Mouse (Mus musculus): ENCODE results near the gene Ccdc93. TPM values are rescaled to one million over a fixed set of nuclear protein-coding genes. Genes with fewer than 3 reads are reported as not detected.

The Ccdc93 gene
- polyA plus RNA-seq, 1 experiment: 16.0 TPM

GRCm38 (mm10) chr1:121490241-121490640 lies 59.4 kb downstream of the Ccdc93 start:
- TF ChIP-seq POLR2A (IDR thresholded peaks at IDR 0.05; ENCODE audit: extremely low read depth, insufficient read depth, low read length) (no peak), CTCF (IDR thresholded peaks at IDR 0.05; ENCODE audit: extremely low read depth, insufficient read depth, low read length) (peak; percentile 61)
- H3K4me1 ChIP-seq (ENCODE audit: control insufficient read depth, insufficient read depth, low read length): no peaks in the 10 kb centered on the region
- H3K27ac ChIP-seq (ENCODE audit: insufficient read depth, low read length): no peak overlapping the region
- no peak overlapping the region for H3K4me3 ChIP-seq (ENCODE audit: insufficient read depth, low read length)

GRCm38 (mm10) chr1:121497093-121497492 lies 66.2 kb downstream of the Ccdc93 start:
- H3K4me3 ChIP-seq (ENCODE audit: insufficient read depth, low read length): no peak overlapping the region
- H3K4me1 ChIP-seq (ENCODE audit: control insufficient read depth, insufficient read depth, low read length): no peaks in the 10 kb centered on the region
- no peak overlapping the region for H3K27ac ChIP-seq (ENCODE audit: insufficient read depth, low read length)
- TF ChIP-seq POLR2A (IDR thresholded peaks at IDR 0.05; ENCODE audit: extremely low read depth, insufficient read depth, low read length) (no peak), CTCF (IDR thresholded peaks at IDR 0.05; ENCODE audit: extremely low read depth, insufficient read depth, low read length) (no peak)

- no peak overlapping the region for H3K4me3 ChIP-seq (ENCODE audit: insufficient read depth, low read length)
- TF ChIP-seq CTCF (IDR thresholded peaks at IDR 0.05; ENCODE audit: extremely low read depth, insufficient read depth, low read length): no peak
- no peak for TF ChIP-seq POLR2A (IDR thresholded peaks at IDR 0.05; ENCODE audit: extremely low read depth, insufficient read depth, low read length)
- no peak overlapping the region for H3K27ac ChIP-seq (ENCODE audit: insufficient read depth, low read length)
- H3K4me1 ChIP-seq (ENCODE audit: control insufficient read depth, insufficient read depth, low read length): no peaks in the 10 kb centered on the region
Measured at GRCm38 (mm10) chr1:121508729-121509128, 77.9 kb downstream of the Ccdc93 start.

- TF ChIP-seq CTCF (IDR thresholded peaks at IDR 0.05; ENCODE audit: extremely low read depth, insufficient read depth, low read length) (no peak), POLR2A (IDR thresholded peaks at IDR 0.05; ENCODE audit: extremely low read depth, insufficient read depth, low read length) (no peak)
- Histone ChIP-seq H3K27ac (ENCODE audit: insufficient read depth, low read length) (no peak overlapping the region), H3K4me1 (ENCODE audit: control insufficient read depth, insufficient read depth, low read length) (no peaks in the 10 kb centered on the region), H3K4me3 (ENCODE audit: insufficient read depth, low read length) (no peak overlapping the region)
Measured at GRCm38 (mm10) chr1:121510420-121511140, 79.7 kb downstream of the Ccdc93 start.

- Histone ChIP-seq H3K4me3 (ENCODE audit: insufficient read depth, low read length) (no peak overlapping the region), H3K4me1 (ENCODE audit: control insufficient read depth, insufficient read depth, low read length) (no peaks in the 10 kb centered on the region), H3K27ac (ENCODE audit: insufficient read depth, low read length) (no peak overlapping the region)
- TF ChIP-seq CTCF (IDR thresholded peaks at IDR 0.05; ENCODE audit: extremely low read depth, insufficient read depth, low read length) (no peak), POLR2A (IDR thresholded peaks at IDR 0.05; ENCODE audit: extremely low read depth, insufficient read depth, low read length) (no peak)
Measured at GRCm38 (mm10) chr1:121511186-121511585, 80.3 kb downstream of the Ccdc93 start.

GRCm38 (mm10) chr1:121511966-121512365 lies 81.1 kb downstream of the Ccdc93 start:
- Histone ChIP-seq H3K4me3 (ENCODE audit: insufficient read depth, low read length) (no peak overlapping the region), H3K27ac (ENCODE audit: insufficient read depth, low read length) (no peak overlapping the region), H3K4me1 (ENCODE audit: control insufficient read depth, insufficient read depth, low read length) (no peaks in the 10 kb centered on the region)
- TF ChIP-seq POLR2A (IDR thresholded peaks at IDR 0.05; ENCODE audit: extremely low read depth, insufficient read depth, low read length): no peak
- TF ChIP-seq CTCF (IDR thresholded peaks at IDR 0.05; ENCODE audit: extremely low read depth, insufficient read depth, low read length): no peak

GRCm38 (mm10) chr1:121518609-121519008 lies 87.8 kb downstream of the Ccdc93 start:
- no peak for TF ChIP-seq POLR2A (IDR thresholded peaks at IDR 0.05; ENCODE audit: extremely low read depth, insufficient read depth, low read length)
- no peak for TF ChIP-seq CTCF (IDR thresholded peaks at IDR 0.05; ENCODE audit: extremely low read depth, insufficient read depth, low read length)
- Histone ChIP-seq H3K4me1 (ENCODE audit: control insufficient read depth, insufficient read depth, low read length) (no peaks in the 10 kb centered on the region), H3K4me3 (ENCODE audit: insufficient read depth, low read length) (no peak overlapping the region), H3K27ac (ENCODE audit: insufficient read depth, low read length) (no peak overlapping the region)

GRCm38 (mm10) chr1:121527061-121527460 lies 96.2 kb downstream of the Ccdc93 start:
- TF ChIP-seq CTCF (IDR thresholded peaks at IDR 0.05; ENCODE audit: extremely low read depth, insufficient read depth, low read length) (no peak), POLR2A (IDR thresholded peaks at IDR 0.05; ENCODE audit: extremely low read depth, insufficient read depth, low read length) (no peak)
- Histone ChIP-seq H3K4me1 (ENCODE audit: control insufficient read depth, insufficient read depth, low read length) (peaks cover 1% of the 10 kb centered on the region; the same call in 1 of the 2 replicates), H3K27ac (ENCODE audit: insufficient read depth, low read length) (no peak overlapping the region), H3K4me3 (ENCODE audit: insufficient read depth, low read length) (peak overlapping the region; percentile 22; the same call in 1 of the 2 replicates)

- Histone ChIP-seq H3K4me3 (ENCODE audit: insufficient read depth, low read length) (peak overlapping the region; percentile 22), H3K27ac (ENCODE audit: insufficient read depth, low read length) (no peak overlapping the region)
- TF ChIP-seq POLR2A (IDR thresholded peaks at IDR 0.05; ENCODE audit: extremely low read depth, insufficient read depth, low read length) (no peak), CTCF (IDR thresholded peaks at IDR 0.05; ENCODE audit: extremely low read depth, insufficient read depth, low read length) (no peak)
Measured at GRCm38 (mm10) chr1:121527600-121528398, 97.0 kb downstream of the Ccdc93 start.

More at GRCm38 (mm10) chr1:121527600-121528398, 97.0 kb downstream of the Ccdc93 start:
- peaks cover 1% of the 10 kb centered on the region; the same call in 1 of the 2 replicates for H3K4me1 ChIP-seq (ENCODE audit: control insufficient read depth, insufficient read depth, low read length)

All from cortical plate, adult 2 months (tissue).